Mouse (Mus musculus) lung, embryonic 14.5 days (tissue): ENCODE measurements around the gene Ryr3. TPM values are rescaled to one million over a fixed set of nuclear protein-coding genes. Genes with fewer than 3 reads are reported as not detected.

Source experiments
- ATAC-seq: fragments of 200-750 bp; cut with Nextera tagmentation; 2 replicates; pipeline ENCODE4 v1.8.0; 2017; ENCODE audit warnings: mild to moderate bottlenecking, moderate TSS enrichment, moderate library complexity; ENCODE audit not compliant: insufficient read depth
- DNase-seq: peaks from one replicate; pipeline ENCODE4 v3.0.0-alpha.2; 2015
- H3K27ac ChIP-seq: fragments of 300-500 bp; sonication (generic); 2 replicates; pipeline ENCODE4 v1.5.1; 2014; ENCODE audit warnings: low read depth, mild to moderate bottlenecking, moderate library complexity
- H3K27me3 ChIP-seq: fragments of 300-500 bp; sonication (generic); 2 replicates; pipeline ENCODE4 v1.6.1; 2014; ENCODE audit warnings: low read length, control low read depth; ENCODE audit not compliant: insufficient read depth
- H3K36me3 ChIP-seq: fragments of 300-500 bp; sonication (generic); 2 replicates; pipeline ENCODE4 v1.6.1; 2014; ENCODE audit warnings: control low read depth; ENCODE audit not compliant: insufficient read depth
- H3K4me1 ChIP-seq: fragments of 300-500 bp; sonication (generic); 2 replicates; pipeline ENCODE4 v1.6.1; 2014; ENCODE audit warnings: antibody characterized with exemption, control low read depth; ENCODE audit not compliant: insufficient read depth
- H3K4me2 ChIP-seq: fragments of 300-500 bp; sonication (generic); 2 replicates; pipeline ENCODE4 v1.6.1; 2014; ENCODE audit warnings: mild to moderate bottlenecking
- H3K4me3 ChIP-seq: fragments of 300-500 bp; sonication (generic); 2 replicates; pipeline ENCODE4 v1.5.1; 2014; ENCODE audit warnings: low read depth, low read length
- H3K9ac ChIP-seq: fragments of 300-500 bp; sonication (generic); 2 replicates; pipeline ENCODE4 v1.6.1; 2014
- H3K9me3 ChIP-seq: fragments of 300-500 bp; sonication (generic); 2 replicates; pipeline ENCODE4 v1.6.1; 2016; ENCODE audit warnings: low read depth, low read length, control low read depth
- CTCF ChIP-seq: IDR thresholded peaks from 2 replicates; pipeline ENCODE4 v1.5.1; 2016; ENCODE audit warnings: antibody characterized with exemption, low read depth
- whole genome bisulfite sequencing: fragments of 180-500 bp; shearing (Covaris S2); extraction: QIAGEN DNeasy Blood & Tissue Kit; methylation state at CpG from one replicate; pipeline ENCODE4 v1.1.7; 2014; 5-methylcytosine and 5-hydroxymethylcytosine counted together
- polyA plus RNA-seq: library from polyadenylated mRNA; unstranded; fragments of >200 nt; fragmentation: Nextera tagmentation; extraction: Ambion mirVana; gene quantifications from 2 replicates; pipeline ENCODE4 v1.2.1, GENCODE M21; 2014

The Ryr3 gene
- polyA plus RNA-seq, 1 experiment from 2014 or later: 1.7 TPM

GRCm38 (mm10) chr2:112822721-112823120 lies 394.2 kb downstream of the Ryr3 start:
- Histone ChIP-seq H3K4me1 (no peaks in the 10 kb centered on the region), H3K27me3 (no peaks in the 10 kb centered on the region), H3K4me3 (no peak overlapping the region), H3K9ac (no peak overlapping the region), H3K36me3 (no peaks in the 10 kb centered on the region), H3K9me3 (no peaks in the 10 kb centered on the region), H3K27ac (no peak overlapping the region), H3K4me2 (no peak overlapping the region)
- TF ChIP-seq CTCF: peak; percentile 54
- DNase-seq (peak; percentile 51), ATAC-seq (no peak)
- 32% methylated on average over 3 of the region's 3 CpGs for WGBS

DNA sequence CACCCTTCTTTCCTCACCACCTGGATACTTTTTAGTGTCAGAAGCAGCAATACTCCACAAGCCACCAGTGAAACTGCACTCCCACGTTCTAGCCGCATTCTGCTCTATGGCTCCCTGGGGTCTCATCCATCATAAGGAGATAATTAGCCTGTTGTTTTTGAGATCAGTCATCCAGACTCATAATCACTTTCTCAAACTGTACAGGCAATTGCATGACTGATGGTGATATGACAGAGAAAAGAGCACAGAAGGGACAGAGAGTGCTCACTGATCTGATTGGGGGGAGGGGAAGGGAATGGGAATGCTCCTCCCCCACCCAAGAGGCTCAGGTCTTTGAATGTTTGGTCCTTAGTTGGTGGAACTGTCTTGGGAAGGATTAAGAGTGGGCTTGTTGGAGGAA lies 397.8 kb downstream of the Ryr3 start:
- Histone ChIP-seq H3K4me1 (no peaks in the 10 kb centered on the region), H3K27ac (no peak overlapping the region), H3K27me3 (no peaks in the 10 kb centered on the region), H3K9me3 (no peaks in the 10 kb centered on the region), H3K4me3 (no peak overlapping the region), H3K4me2 (no peak overlapping the region), H3K36me3 (no peaks in the 10 kb centered on the region), H3K9ac (no peak overlapping the region)
- 28% methylated on average over 2 of the region's 2 CpGs for WGBS
- ATAC-seq: no peak
- no peak for DNase-seq
- TF ChIP-seq CTCF: no peak

DNA sequence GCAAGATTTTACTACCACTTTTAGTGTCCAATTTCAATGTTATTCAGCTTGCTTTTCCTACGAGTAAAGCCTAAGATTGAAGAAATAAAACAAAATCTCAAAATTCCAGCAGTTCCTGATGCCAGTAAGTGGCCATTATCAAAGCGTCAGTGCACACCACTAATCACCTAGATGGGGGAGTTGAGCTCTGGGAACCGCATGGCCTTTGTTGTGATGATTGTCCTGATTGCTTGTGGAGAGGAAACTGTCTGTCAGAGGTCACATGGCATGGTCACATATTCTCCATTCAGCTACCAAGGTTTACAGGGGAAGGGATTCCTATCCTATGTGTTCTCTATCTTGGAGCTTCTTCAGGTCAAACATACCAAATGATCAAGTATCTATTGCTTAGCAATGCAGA lies 399.9 kb downstream of the Ryr3 start:
- Histone ChIP-seq H3K27ac (no peak overlapping the region), H3K9ac (no peak overlapping the region), H3K4me1 (no peaks in the 10 kb centered on the region), H3K27me3 (no peaks in the 10 kb centered on the region), H3K36me3 (no peaks in the 10 kb centered on the region), H3K9me3 (no peaks in the 10 kb centered on the region), H3K4me3 (no peak overlapping the region), H3K4me2 (no peak overlapping the region)
- TF ChIP-seq CTCF: no peak
- DNase-seq (no peak), ATAC-seq (no peak)
- 53% methylated on average over 3 of the region's 3 CpGs for WGBS

GRCm38 (mm10) chr2:112815960-112816359 lies 400.9 kb downstream of the Ryr3 start:
- no peak for ATAC-seq
- H3K4me3 ChIP-seq: no peak overlapping the region
- no peak overlapping the region for H3K4me2 ChIP-seq
- no peak for TF ChIP-seq CTCF
- H3K27me3 ChIP-seq: no peaks in the 10 kb centered on the region
- H3K9me3 ChIP-seq: no peaks in the 10 kb centered on the region
- H3K9ac ChIP-seq: no peak overlapping the region
- WGBS: 76% methylated on average over 3 of the region's 3 CpGs
- H3K27ac ChIP-seq: no peak overlapping the region
- no peak for DNase-seq
- H3K36me3 ChIP-seq: no peaks in the 10 kb centered on the region
- H3K4me1 ChIP-seq: no peaks in the 10 kb centered on the region

DNA sequence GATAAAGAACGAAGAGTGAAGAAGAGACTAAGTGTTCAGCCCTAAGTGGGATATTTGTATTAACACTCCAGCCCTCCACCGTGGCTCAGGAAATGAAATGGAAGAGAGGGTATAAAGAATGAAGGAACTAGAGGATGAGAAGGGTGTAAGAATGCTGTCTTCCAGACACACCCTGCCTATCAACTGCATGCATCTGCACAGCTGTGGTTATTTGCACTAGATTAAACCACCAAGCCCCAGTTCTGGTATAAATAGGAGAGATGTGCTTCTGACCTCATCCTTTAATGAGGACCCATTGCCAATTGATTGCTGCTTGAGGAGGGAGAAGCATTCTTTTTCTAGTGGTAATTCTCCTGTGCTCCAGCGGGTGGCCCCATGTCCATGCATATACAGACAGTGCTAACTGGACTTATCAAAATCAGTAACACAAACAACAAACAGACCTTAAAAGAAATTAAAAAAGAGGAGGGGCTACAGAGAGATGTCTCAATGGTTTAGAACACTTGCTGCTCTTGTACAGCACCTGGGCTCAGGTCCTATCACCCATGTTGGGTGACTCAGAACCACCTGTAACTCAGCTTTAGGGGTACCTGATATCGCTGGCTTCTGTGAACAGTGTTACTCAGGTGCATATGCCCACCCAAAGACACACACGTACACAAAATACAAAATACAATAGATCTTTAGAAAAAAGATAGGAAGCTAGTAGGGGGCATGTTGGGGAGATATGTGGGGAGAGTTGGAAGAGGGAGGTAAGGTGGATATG lies 404.1 kb downstream of the Ryr3 start:
- TF ChIP-seq CTCF: peak; percentile 61
- ATAC-seq (0 out of 2 replicates have a peak, but pooled peaks have one; percentile 35), DNase-seq (peak; percentile 28)
- Histone ChIP-seq H3K9ac (no peak overlapping the region), H3K9me3 (no peaks in the 10 kb centered on the region), H3K27ac (no peak overlapping the region), H3K36me3 (no peaks in the 10 kb centered on the region), H3K4me3 (no peak overlapping the region), H3K27me3 (no peaks in the 10 kb centered on the region), H3K4me2 (no peak overlapping the region), H3K4me1 (no peaks in the 10 kb centered on the region)
- WGBS: 57% methylated on average over 5 of the region's 5 CpGs

DNA sequence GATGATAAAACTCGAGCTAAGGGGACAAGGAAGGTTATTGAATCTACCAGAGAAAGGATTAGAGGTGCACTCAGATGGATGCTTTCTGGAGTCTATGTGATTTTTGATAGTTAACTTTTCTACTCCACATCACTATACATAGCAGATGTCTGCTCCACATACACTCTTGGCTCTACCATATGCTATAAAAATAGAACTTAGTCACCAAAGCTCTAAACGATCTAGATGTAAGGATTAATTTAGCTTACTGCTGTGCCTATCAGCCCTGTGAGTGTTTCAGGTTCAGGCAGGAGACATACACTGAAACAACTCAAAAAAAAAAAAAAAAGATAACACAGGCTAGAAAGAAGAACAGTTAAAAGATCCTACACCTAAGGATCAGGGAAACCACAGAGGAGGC lies 410.9 kb downstream of the Ryr3 start:
- Histone ChIP-seq H3K36me3 (no peaks in the 10 kb centered on the region), H3K4me3 (no peak overlapping the region), H3K4me1 (no peaks in the 10 kb centered on the region), H3K27me3 (no peaks in the 10 kb centered on the region), H3K9me3 (no peaks in the 10 kb centered on the region), H3K27ac (no peak overlapping the region), H3K4me2 (no peak overlapping the region), H3K9ac (no peak overlapping the region)
- TF ChIP-seq CTCF: no peak
- WGBS: 63% methylated on average over 2 of the region's 2 CpGs
- ATAC-seq (no peak), DNase-seq (no peak)

DNA sequence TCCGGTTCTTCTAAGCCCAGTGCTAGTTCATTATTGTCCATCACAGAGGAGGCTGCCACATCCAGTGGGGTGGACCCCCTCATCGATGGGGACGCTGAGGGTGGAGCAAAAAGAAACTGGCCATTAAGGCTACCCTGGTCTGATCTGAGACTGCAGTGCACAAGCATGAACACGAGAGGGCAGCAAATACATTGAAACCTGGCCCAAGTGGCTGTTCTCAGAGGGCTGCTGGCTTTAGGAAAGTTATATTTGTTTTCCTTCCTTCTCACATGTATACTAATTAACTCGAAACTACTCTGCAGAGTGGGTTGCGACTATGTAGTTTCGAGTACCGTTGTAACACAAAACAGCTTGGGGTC lies 416.9 kb downstream of the Ryr3 start:
- Histone ChIP-seq H3K9me3 (no peaks in the 10 kb centered on the region), H3K9ac (no peak overlapping the region), H3K4me3 (no peak overlapping the region), H3K36me3 (no peaks in the 10 kb centered on the region), H3K27me3 (no peaks in the 10 kb centered on the region), H3K4me1 (no peaks in the 10 kb centered on the region), H3K27ac (no peak overlapping the region), H3K4me2 (no peak overlapping the region)
- ATAC-seq (peak; percentile 76), DNase-seq (peak; percentile 87)
- 9% methylated on average over 8 of the region's 8 CpGs for WGBS
- TF ChIP-seq CTCF: peak; percentile 92
